Mouse (Mus musculus): Measurements from ENCODE around the gene Immp2l.
A peak's percentile ranks its signal among the peaks of the same experiment; 100 is the strongest.

Gene Immp2l

GRCm38 (mm10) chr12:41047085-41047766 is 23.3 kb downstream of the Immp2l start:
- DNase-seq (ENCODE audit: low spot score in 2 of 2): no peak

GRCm38 (mm10) chr12:41050945-41051344 is 27.1 kb downstream of the Immp2l start:
- no peak for DNase-seq (ENCODE audit: low spot score in 2 of 2)

GRCm38 (mm10) chr12:41052897-41053296 is 29.0 kb downstream of the Immp2l start:
- DNase-seq (ENCODE audit: low spot score in 2 of 2): no peak

GRCm38 (mm10) chr12:41054006-41054791 is 30.3 kb downstream of the Immp2l start:
- no peak for DNase-seq (ENCODE audit: low spot score in 2 of 2)

- no peak for DNase-seq (ENCODE audit: low spot score in 2 of 2)
These were observed 32.1 kb downstream of the Immp2l start for GRCm38 (mm10) chr12:41055941-41056340.

DNA sequence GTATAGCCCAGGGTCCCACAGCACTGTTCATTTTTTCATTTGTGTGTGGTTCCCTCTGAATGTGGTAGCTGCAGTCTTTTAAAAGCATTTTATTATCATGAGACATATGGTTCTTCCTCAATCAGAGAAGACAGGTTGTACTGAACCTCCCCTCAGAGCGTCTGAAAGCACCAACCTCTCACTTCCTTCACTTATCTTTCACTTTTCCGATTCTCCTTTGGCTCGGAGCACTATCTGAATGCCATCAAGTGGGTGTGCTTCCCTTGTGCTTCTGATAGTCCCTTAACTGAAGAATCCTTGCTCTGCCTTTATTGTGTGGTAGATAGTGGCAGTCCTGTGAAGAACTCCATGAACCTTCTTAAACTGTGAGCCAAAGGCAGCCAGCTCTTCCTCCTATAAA is 39.4 kb downstream of the Immp2l start:
- no peak for DNase-seq (ENCODE audit: low spot score in 2 of 2)

- no peak for DNase-seq (ENCODE audit: low spot score in 2 of 2)
These were observed 58.0 kb downstream of the Immp2l start for GRCm38 (mm10) chr12:41081843-41082242.

DNA sequence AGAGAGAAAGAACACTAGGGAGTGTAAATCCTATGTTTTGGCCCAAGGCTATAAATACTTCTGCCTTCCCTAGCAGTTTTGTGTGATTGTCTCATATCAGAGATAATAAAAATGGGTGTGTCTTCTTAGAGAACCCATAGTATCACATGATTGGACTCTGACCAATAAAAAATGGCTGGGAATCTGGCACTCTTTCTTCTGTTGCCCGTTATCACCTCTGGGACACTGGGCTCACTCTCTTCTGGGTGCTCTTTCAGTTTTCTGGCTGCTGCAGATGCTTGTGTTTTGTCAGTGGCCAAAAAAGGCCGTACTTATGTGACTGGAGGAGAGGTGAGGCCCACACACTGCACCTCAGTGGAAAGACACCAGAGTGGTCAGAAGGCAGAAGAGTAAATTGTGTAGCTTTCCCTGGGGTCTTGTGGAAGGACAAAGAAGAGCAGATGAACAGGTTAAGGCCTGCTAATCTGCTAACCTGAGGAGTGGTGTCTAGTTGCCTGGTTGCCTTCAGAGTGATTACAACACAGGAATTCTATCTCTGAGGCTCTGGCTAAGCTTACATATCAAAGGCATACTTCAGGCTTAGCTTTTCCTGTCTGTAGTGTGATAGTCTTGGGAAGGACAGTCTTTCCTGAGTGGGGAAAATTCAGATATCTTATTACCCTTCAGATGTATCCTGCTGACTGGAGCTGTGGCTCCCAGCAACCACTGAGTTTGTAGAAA is 60.6 kb downstream of the Immp2l start:
- no peak for DNase-seq (ENCODE audit: low spot score in 2 of 2)

GRCm38 (mm10) chr12:41089931-41090366 is 66.1 kb downstream of the Immp2l start:
- peak; percentile 33 to 35 for DNase-seq (ENCODE audit: low spot score in 2 of 2)

GRCm38 (mm10) chr12:41090771-41091170 is 66.9 kb downstream of the Immp2l start:
- DNase-seq (ENCODE audit: low spot score in 2 of 2): no peak

DNA sequence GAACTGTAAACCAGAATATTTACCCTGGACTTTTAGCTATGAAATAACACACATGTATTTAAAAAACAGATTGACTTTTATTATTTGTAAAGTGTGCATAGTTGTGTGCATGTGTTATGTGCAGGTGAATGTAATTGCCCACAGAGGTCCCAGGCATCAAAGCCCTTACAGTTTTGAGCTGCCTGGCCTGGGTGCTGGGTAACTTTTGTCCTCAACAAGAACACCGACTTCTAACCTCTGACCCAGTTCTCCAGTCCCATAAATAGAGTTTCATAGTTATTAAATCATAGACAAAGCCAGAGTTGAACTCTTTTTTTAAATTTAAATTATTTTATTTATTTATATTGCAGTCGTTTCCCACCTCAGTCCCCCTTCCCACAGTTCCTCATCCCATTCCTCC is 67.4 kb downstream of the Immp2l start:
- DNase-seq (ENCODE audit: low spot score in 2 of 2): no peak

DNA sequence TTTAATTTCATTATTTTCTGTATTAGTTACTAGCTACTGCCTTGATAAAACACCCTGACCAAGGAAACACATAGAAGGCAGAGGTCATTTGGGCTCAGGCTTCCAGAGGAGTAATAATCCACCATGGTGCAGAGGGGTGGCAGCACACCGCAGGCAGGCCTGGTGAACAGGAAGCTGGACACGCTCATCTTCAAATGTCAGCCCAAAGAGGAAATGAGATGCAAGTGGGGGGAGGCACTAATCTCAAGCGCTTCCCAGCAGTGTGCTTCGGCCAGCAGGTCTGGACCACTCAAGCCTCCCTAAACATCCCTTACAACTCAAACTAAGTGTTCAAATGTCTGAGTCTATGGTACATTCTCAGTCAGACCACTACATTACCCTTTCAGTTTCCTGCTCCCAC is 72.2 kb downstream of the Immp2l start:
- DNase-seq (ENCODE audit: low spot score in 2 of 2): no peak

- DNase-seq (ENCODE audit: low spot score in 2 of 2): no peak
These were observed 73.5 kb downstream of the Immp2l start for GRCm38 (mm10) chr12:41097406-41097805.

GRCm38 (mm10) chr12:41109011-41109410 is 85.1 kb downstream of the Immp2l start:
- no peak for DNase-seq (ENCODE audit: low spot score in 2 of 2)

DNA sequence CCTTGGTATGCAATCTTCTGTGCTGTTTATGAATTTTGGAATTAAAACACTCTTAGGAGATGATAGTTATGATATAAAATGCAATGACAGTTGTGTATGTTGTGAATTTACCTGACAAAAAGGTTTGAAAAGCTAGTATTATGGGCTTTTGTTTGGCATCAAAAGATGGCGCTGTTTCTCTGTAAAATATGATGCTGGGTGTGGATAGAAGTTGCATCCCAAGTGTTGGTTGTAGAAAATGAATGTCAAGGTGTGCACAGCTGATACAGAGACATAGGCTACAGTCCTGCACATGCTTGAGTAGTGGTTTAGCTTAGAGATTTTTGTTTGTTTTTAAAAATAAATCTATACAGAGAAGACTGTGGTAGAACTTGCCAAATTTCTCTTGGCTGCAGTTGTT is 87.6 kb downstream of the Immp2l start:
- peak; percentile 39 to 58 for DNase-seq (ENCODE audit: low spot score in 2 of 2)

DNA sequence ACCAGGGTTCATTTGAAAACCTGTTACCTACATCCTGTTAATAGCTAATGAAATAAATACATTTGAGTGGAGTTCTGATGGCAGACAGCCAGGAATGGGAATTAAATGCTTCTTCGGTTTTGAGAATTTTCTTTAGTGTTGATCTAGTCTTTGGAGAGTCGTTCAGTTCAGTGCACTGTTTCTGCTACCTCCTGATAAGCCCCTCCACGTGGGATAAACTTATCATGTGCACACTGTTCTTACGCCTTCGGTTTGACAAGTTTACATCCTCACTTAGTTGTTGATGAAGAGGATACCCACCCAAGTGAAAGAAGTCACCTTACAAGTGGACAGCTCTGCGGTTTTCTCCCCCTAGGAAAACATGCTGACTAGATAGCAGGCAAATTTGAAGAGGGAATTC is 88.2 kb downstream of the Immp2l start:
- DNase-seq (ENCODE audit: low spot score in 2 of 2): no peak

DNA sequence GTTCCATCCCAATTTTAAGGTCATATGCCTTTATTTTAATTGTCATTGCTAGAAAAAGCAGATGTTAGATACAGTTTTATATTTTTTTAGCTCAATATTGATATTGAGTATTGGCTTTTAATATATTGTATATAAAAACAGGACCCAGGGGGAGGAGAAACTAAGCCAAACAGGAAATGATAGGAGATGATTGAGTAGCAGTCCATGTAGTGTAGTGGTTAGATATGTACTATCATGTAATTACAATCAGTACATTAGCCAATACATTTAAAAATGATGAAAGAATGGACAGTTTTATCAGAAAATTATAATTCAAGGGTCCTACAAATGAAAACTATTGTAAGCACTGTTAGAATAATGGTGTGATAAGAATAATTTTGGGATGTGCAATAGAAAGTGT is 94.5 kb downstream of the Immp2l start:
- DNase-seq (ENCODE audit: low spot score in 2 of 2): no peak

DNA sequence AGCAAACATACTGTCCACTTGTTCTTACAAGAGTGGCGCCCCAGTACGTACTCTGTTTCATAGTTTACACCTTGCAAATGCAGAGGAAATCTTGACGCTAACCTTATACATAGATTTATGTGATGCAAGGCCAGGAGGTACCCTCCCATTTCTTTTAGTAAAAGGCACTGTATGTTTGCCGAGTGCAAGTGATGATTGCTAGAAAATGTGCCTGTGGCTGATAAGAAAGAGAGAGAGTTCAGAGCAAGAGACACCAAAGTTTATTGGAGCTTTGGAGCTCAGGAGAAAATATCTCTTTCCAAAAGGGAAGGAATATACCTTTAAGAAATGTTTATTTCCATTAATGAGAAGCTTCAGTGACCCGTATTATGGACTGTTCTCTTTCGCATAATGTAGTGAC is 95.8 kb downstream of the Immp2l start:
- no peak for DNase-seq (ENCODE audit: low spot score in 2 of 2)

DNA sequence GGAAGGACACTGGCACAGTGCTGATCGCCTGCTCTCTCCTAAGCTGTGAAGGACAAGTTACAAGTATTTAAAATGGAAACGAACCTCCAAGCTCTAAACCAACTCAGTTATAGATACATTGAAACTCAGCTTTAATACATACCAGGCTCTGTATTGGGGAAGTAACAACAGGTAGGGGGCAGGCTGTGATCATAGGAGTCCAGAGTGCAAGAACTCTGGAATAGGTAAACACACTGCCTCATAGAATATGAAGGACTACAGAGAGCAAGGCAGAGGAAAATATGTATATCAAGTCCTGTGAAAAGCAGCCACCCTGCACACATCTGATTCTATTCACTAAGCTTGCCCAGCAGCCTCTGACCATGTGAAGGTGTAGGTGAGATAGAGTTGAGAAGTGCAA is 99.3 kb downstream of the Immp2l start:
- DNase-seq (ENCODE audit: low spot score in 2 of 2): no peak

DNA sequence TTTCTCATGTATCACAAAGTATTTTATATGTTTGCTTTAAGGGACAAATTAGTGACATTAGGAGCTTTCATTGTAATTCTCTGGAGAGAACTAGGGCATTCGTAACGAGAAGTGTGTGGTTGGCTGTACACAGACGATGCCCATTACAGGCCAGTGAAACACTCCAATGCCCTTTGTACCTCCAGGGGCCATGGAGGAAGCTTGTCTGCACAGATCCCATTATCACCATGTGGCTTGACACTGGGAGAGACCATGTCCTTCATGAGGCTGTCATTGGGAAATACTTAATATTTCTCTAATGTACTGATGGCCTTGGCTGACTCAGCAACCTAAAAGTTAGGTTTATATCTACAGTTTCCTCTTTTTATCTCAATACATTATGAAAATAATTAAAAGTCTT is 111.0 kb downstream of the Immp2l start:
- DNase-seq (ENCODE audit: low spot score in 2 of 2): no peak

DNA sequence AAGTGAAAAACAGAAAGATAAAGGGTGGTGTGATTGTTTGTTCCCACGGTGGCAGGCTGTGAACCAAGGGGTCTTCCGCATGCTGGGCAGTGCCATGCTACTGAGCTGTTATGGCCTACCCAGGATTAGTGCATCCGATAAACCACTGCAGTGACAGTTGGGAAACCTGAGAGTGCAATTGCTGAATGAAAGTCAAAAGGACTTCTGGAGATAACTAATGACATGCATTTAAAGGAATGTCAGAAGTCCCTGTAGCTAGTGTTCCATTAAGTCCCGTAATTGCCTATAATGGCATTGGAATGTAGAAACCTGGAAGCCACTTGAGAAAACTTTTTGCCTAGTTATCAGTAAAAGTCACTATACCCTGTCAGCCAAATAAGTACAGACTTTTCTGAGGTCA is 135.7 kb downstream of the Immp2l start:
- no peak for DNase-seq (ENCODE audit: low spot score in 2 of 2)

GRCm38 (mm10) chr12:41167802-41168201 is 143.9 kb downstream of the Immp2l start:
- DNase-seq (ENCODE audit: low spot score in 2 of 2): no peak

DNA sequence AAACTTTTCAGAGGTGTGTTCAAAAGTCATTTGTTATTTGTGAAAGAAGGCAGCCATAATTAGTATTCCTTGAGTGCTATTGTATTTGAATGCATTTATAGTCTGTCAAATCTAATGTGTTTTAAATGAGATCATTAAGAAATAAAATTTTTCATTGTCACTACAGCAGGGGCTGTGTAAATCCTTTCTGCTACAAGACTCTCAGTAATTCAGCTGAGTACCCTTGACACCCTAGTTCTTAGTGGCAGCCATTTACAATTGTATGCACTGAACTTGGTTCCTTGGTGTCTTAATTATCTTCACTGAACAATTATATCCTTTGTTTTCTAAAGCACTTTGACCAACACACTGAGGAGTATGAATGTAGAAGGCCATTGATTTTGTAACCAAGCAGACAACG is 146.2 kb downstream of the Immp2l start:
- DNase-seq (ENCODE audit: low spot score in 2 of 2): no peak
